ENCODE assay signal across 8 mouse cellular contexts in the genomic region with DNA sequence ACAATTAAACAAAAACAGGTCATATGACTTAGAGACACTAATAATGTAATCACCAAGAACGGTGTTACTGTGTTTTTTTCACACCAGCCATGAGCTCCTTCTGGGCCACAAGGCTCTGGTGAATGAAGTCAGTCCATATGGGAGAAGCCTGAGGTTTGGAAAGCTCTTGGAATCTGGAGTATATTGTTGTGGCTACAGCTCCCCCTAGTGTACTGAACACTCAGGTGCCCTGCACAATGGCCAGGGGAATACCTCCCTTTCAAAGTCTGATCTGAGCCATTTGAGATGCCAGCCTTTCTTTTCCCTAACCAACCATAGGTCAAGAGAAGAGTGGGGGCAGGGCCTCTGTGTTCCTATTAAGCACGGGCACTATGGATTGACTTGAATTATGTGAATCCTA.
DNase-seq lines count a peak whose midpoint lies in the region; ATAC-seq and TF ChIP-seq lines count a peak whose summit lies in the region.

No protein-coding gene starts in this region.

- TF ChIP-seq POLR2A in spleen, adult 2 months (IDR thresholded peaks at IDR 0.05; ENCODE audit: low read depth, low read length) = no peak

- H3K36me3 ChIP-seq in spleen, adult 2 months (ENCODE audit: control insufficient read depth, insufficient read depth, low read length) = no peaks in the 10 kb centered on the region
- H3K36me3 ChIP-seq in intestine, embryonic 14.5 days (ENCODE audit: control insufficient read depth, insufficient read depth, low read length) = no peaks in the 10 kb centered on the region

- H3K27me3 ChIP-seq in spleen, adult 2 months (ENCODE audit: control insufficient read depth, insufficient read depth, low read length) = no peaks in the 10 kb centered on the region
- H3K27me3 ChIP-seq in intestine, embryonic 14.5 days (replicated peaks; ENCODE audit: control insufficient read depth, insufficient read depth, low read length) = no peaks in the 10 kb centered on the region

- WGBS in spleen, adult 2 months = 21% methylated on average over 2 of the region's 2 CpGs
- 4% methylated on average over 2 of the region's 2 CpGs for WGBS in intestine, embryonic 14.5 days

- H3K27ac ChIP-seq in spleen, adult 2 months (ENCODE audit: insufficient read depth, low read length) = no peak overlapping the region
- no peak overlapping the region for H3K27ac ChIP-seq in intestine, embryonic 14.5 days (ENCODE audit: low read depth)

- H3K4me1 ChIP-seq in spleen, adult 2 months (ENCODE audit: control insufficient read depth, insufficient read depth, insufficient read length) = no peaks in the 10 kb centered on the region
- H3K4me1 ChIP-seq in intestine, embryonic 14.5 days (replicated peaks; ENCODE audit: control insufficient read depth, insufficient read depth, low read length) = 0 out of 2 replicates have a peak, but pooled peaks cover 4% of the 10 kb centered on the region

- H3K9me3 ChIP-seq in intestine, embryonic 14.5 days (ENCODE audit: control insufficient read depth, low read length) = no peaks in the 10 kb centered on the region

- no peak overlapping the region for H3K4me3 ChIP-seq in spleen, adult 2 months (ENCODE audit: extremely low read depth, insufficient read depth, insufficient read length)
- no peak overlapping the region for H3K4me3 ChIP-seq in intestine, embryonic 14.5 days (ENCODE audit: low read depth, low read length)

- no peak overlapping the region for H3K9ac ChIP-seq in intestine, embryonic 14.5 days (ENCODE audit: low read length)

- no peak overlapping the region for H3K4me2 ChIP-seq in intestine, embryonic 14.5 days (ENCODE audit: low read length)

- peak; percentile 58; the same call in 1 of the 2 replicates for TF ChIP-seq CTCF in spleen, adult 2 months (IDR thresholded peaks at IDR 0.05; ENCODE audit: extremely low read depth, insufficient read depth, insufficient read length, insufficient replicate concordance)

- ATAC-seq in intestine, embryonic 14.5 days (replicated peaks; ENCODE audit: low FRiP score, low TSS enrichment, low read depth) = peak; percentile 71; the same call in 1 of the 2 replicates

- no peak for DNase-seq in spleen, adult 2 months (ENCODE audit: low read depth in 1 of 2, low spot score in 2 of 2)
- DNase-seq in spleen, postnatal 36 days (ENCODE audit: low spot score in 2 of 2) = no peak
- peak; percentile 63 to 75 for DNase-seq in cerebellum, postnatal 36 days
- DNase-seq in gastrocnemius, postnatal 10 days = peak; percentile 40
- DNase-seq in intestine, embryonic 14.5 days (ENCODE audit: low spot score) = peak; percentile 80
- peak; percentile 45 to 46 for DNase-seq in left cerebral cortex, adult 8-10 months (ENCODE audit: low spot score in 2 of 2)
- DNase-seq in lung, postnatal 4 days = peak; percentile 36 to 76
- DNase-seq in right cerebral cortex, postnatal 25 days = peak; percentile 63

Comparison
In these comparisons a context has a peak if more than half of its experiments do, and no peak if none do; other contexts are left out.
1. DNase-seq: peak in cerebellum, postnatal 36 days (2 of 2), gastrocnemius, postnatal 10 days (single experiment), intestine, embryonic 14.5 days (single experiment), left cerebral cortex, adult 8-10 months (2 of 2), lung, postnatal 4 days (2 of 2) and right cerebral cortex, postnatal 25 days (single experiment); none in spleen, adult 2 months (0 of 2) and spleen, postnatal 36 days (0 of 2).